Mouse (Mus musculus) megakaryocyte, embryonic 14.5 days (primary cell): ENCODE results near the gene Vmn1r55. TPM values are rescaled to one million over a fixed set of nuclear protein-coding genes. Genes with fewer than 3 reads are reported as not detected.
A peak's percentile ranks its signal among the peaks of the same experiment; 100 is the strongest.
"Not testable (repeated sequence)": the region's sequence is repeated elsewhere in the genome, so short reads cannot be mapped to it uniquely, and the experiment has no call there.

ENCODE experiments used
- H3K27me3 ChIP-seq: replicated peaks from 2 replicates; pipeline ENCODE3; 2012; ENCODE audit warnings: inconsistent platforms
- H3K36me3 ChIP-seq: replicated peaks from 2 replicates; pipeline ENCODE3; 2012; ENCODE audit warnings: low read length, inconsistent platforms, mixed read lengths
- H3K4me1 ChIP-seq: 2 replicates; pipeline ENCODE4 v1.6.1; 2012; ENCODE audit warnings: inconsistent platforms
- H3K4me3 ChIP-seq: replicated peaks from 2 replicates; pipeline ENCODE3; 2012; ENCODE audit warnings: moderate library complexity, mild to moderate bottlenecking, inconsistent platforms
- H3K9me3 ChIP-seq: 2 replicates; pipeline ENCODE4 v1.6.1; 2012; ENCODE audit warnings: inconsistent platforms
- FLI1 ChIP-seq: IDR thresholded peaks from 2 replicates; pipeline ENCODE4 v1.6.1; 2012; ENCODE audit warnings: low read length, inconsistent platforms, mixed read lengths
- GATA1 ChIP-seq: IDR thresholded peaks from 3 replicates; pipeline ENCODE4 v1.6.1; 2012; ENCODE audit warnings: mixed read lengths, low read length, inconsistent platforms, borderline replicate concordance
- polyA plus RNA-seq: library from polyadenylated mRNA; stranded (reverse); fragments of >175 nt; gene quantifications from 2 replicates; pipeline ENCODE4 v1.2.3, GENCODE M21; 2012; ENCODE audit warnings: low replicate concordance; ENCODE audit not compliant: insufficient read depth

Gene Vmn1r55
- not detected in 2 replicates for polyA plus RNA-seq

DNA sequence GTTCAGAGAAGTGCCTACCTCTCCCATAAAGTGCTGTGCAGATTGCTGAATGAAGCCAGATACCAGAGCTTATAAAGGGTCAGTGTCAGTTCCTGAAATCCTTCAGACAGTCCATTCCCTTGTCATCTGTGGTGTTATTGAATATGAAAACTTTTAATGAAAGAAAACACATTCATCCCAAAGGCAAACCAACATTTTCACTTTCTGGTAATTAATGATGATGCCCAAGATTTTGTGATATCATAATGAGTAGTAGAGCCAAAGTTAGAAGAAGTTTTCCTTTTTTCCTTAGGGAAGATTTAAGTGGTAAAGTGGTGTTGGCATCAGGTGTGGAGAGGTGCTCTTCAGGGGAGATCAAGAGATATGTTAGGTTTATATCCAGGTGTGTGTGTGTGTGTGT is at the start of gene Vmn1r55:
Gene Vmn1r55, minus strand, starts transcription at position 101 of the 400 bp plus-strand sequence.
- H3K9me3 ChIP-seq, H3K4me1 ChIP-seq, H3K36me3 ChIP-seq, H3K27me3 ChIP-seq, H3K4me3 ChIP-seq: not testable (repeated sequence)

DNA sequence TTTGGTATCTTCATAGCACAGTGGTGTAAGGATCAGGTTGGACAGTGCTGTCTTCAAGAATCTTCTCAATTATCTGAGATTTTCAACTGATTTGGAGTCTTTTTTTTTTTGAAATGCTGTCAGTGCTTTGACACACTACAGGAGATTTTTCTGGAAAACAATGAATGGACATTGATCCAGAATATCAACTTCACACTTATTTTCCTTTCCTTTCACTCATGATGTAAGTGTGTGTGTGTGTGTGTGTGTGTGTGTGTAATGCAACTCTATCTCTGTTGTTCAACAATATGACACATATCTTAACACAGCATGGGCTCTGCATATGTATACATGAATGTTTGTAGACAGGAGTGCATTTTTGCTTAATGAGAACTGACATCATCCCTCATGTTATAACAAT is 47.2 kb upstream of the Vmn1r55 start, which contains the start of gene Vmn1r56:
Gene Vmn1r56, minus strand, starts transcription at position 101 of the 400 bp plus-strand sequence.
- not testable (repeated sequence) for H3K27me3 ChIP-seq, H3K4me1 ChIP-seq, H3K4me3 ChIP-seq, H3K9me3 ChIP-seq, H3K36me3 ChIP-seq

GRCm38 (mm10) chr7:5125549-5126406 is 23.7 kb downstream of the Vmn1r55 start, which contains the start of gene Rasl2-9:
Gene Rasl2-9 (minus strand): TSS chr7:5125950.
- H3K36me3 ChIP-seq = no peaks in the 10 kb centered on the region
- H3K9me3 ChIP-seq = no peaks in the 10 kb centered on the region
- peaks cover 12% of the 10 kb centered on the region for H3K4me1 ChIP-seq
- peaks cover 17% of the 10 kb centered on the region for H3K27me3 ChIP-seq
- H3K4me3 ChIP-seq = peak within 1 kb of the TSS; percentile 88
- TF ChIP-seq FLI1 (no peak), GATA1 (no peak)

GRCm38 (mm10) chr7:5125078-5125477 is 24.4 kb downstream of the Vmn1r55 start:
- peaks cover 18% of the 10 kb centered on the region for H3K27me3 ChIP-seq
- peaks cover 12% of the 10 kb centered on the region for H3K4me1 ChIP-seq
- TF ChIP-seq FLI1 = no peak
- TF ChIP-seq GATA1 = no peak
- H3K9me3 ChIP-seq = no peaks in the 10 kb centered on the region
- no peaks in the 10 kb centered on the region for H3K36me3 ChIP-seq
- H3K4me3 ChIP-seq = no peak overlapping the region

DNA sequence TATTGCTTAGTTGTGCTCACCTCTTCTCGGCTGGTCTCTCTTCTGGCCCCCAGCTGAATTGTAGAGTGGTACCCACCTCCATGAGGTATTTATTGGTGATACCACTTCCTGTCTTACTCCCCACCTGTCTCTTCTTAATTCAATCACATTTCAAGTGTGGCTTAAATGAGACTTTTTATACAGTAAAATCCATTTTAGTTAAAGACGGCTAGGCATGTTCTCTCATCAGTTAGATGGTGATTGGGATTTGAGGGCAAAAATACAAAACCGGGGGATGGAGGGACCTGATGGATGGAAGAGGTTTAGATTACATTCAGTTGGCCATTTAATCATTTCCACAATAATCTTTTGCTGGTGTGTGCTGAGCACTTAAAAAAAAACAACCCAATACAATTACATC is 32.6 kb downstream of the Vmn1r55 start, which contains the start of gene Rfpl4:
Gene Rfpl4, minus strand, starts transcription at position 101 of the 400 bp plus-strand sequence.
- no peaks in the 10 kb centered on the region for H3K9me3 ChIP-seq
- H3K4me3 ChIP-seq = no peak within 1 kb of the TSS
- no peaks in the 10 kb centered on the region for H3K36me3 ChIP-seq
- H3K27me3 ChIP-seq = peaks cover 14% of the 10 kb centered on the region
- peaks cover 3% of the 10 kb centered on the region; the same call in 1 of the 2 replicates for H3K4me1 ChIP-seq
- no peak for TF ChIP-seq FLI1

- H3K36me3 ChIP-seq = no peaks in the 10 kb centered on the region
- TF ChIP-seq FLI1 = no peak
- TF ChIP-seq GATA1 = no peak
- H3K9me3 ChIP-seq = peaks cover 6% of the 10 kb centered on the region
- no peak overlapping the region for H3K4me3 ChIP-seq
- peaks cover 10% of the 10 kb centered on the region for H3K27me3 ChIP-seq
- H3K4me1 ChIP-seq = peaks cover 3% of the 10 kb centered on the region; the same call in 1 of the 2 replicates
These were observed 36.8 kb downstream of the Vmn1r55 start for GRCm38 (mm10) chr7:5112701-5113100.

- Histone ChIP-seq H3K4me3 (no peak overlapping the region), H3K4me1 (peaks cover 3% of the 10 kb centered on the region; the same call in 1 of the 2 replicates), H3K27me3 (peaks cover 17% of the 10 kb centered on the region), H3K9me3 (peaks cover 6% of the 10 kb centered on the region), H3K36me3 (no peaks in the 10 kb centered on the region)
- TF ChIP-seq GATA1 (no peak), FLI1 (no peak)
These were observed 40.2 kb downstream of the Vmn1r55 start for GRCm38 (mm10) chr7:5109301-5109700.

DNA sequence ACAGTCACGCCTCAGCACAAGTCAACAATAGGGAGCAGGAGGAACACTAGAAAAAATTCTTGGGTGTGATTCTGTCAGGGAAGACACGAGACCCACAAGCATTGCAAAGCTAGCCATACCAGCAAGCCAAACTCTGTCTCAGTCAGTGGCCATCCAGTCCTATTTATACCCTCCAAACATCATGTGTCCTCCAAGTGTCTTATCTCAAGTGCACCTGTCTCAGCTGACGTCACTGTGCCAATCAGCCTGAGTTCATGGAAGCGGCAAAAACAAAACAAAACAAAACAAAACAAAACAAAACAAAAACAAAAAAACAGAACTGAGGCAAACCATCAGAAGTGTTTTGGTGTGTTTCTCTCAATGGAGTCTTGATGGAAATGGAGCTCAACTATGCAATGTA is 41.2 kb downstream of the Vmn1r55 start:
- TF ChIP-seq GATA1 (no peak), FLI1 (no peak)
- H3K27me3 ChIP-seq = peaks cover 23% of the 10 kb centered on the region
- H3K4me1 ChIP-seq = peaks cover 3% of the 10 kb centered on the region; the same call in 1 of the 2 replicates
- no peaks in the 10 kb centered on the region for H3K36me3 ChIP-seq
- peaks cover 11% of the 10 kb centered on the region for H3K9me3 ChIP-seq
- H3K4me3 ChIP-seq = no peak overlapping the region

DNA sequence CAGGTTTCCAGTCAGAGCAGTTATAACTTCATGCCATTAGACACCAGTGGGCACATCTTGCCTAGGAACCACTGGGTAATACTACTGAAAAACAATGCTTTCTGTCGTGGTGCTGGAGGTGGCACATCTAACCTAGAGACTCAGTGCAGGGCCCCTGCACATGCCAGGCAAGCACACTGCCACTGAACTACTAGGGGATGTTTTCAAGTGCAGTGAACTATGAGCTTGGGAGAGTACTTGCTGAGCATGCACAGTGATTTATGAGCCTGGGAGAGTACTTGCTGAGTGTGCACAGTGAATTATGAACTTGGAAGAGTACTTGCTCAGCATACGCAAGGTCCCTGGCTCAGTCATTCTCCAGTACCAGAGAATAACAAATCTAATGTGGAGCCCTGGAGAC is 46.9 kb downstream of the Vmn1r55 start:
- peaks cover 31% of the 10 kb centered on the region for H3K27me3 ChIP-seq
- H3K9me3 ChIP-seq = peaks cover 9% of the 10 kb centered on the region
- H3K4me3 ChIP-seq = no peak overlapping the region
- H3K36me3 ChIP-seq = peaks cover 20% of the 10 kb centered on the region
- no peak for TF ChIP-seq FLI1
- TF ChIP-seq GATA1 = no peak
- H3K4me1 ChIP-seq = peaks cover 29% of the 10 kb centered on the region

GRCm38 (mm10) chr7:5101066-5101663 is 48.3 kb downstream of the Vmn1r55 start:
- Histone ChIP-seq H3K27me3 (peaks cover 31% of the 10 kb centered on the region), H3K36me3 (peaks cover 34% of the 10 kb centered on the region), H3K9me3 (peaks cover 9% of the 10 kb centered on the region), H3K4me1 (peaks cover 29% of the 10 kb centered on the region), H3K4me3 (peak overlapping the region; percentile 79)
- no peak for TF ChIP-seq GATA1
- no peak for TF ChIP-seq FLI1
